Mouse (Mus musculus) MEL (cell line): ENCODE measurements around the gene Arhgap21. TPM values are rescaled to one million over a fixed set of nuclear protein-coding genes. Genes with fewer than 3 reads are reported as not detected.

Experiments used
- DNase-seq: peaks from one replicate; pipeline ENCODE4 v3.0.0; 2011; ENCODE audit warnings: low read depth, low spot score
- H3K27ac ChIP-seq: 2 replicates; pipeline ENCODE4 v1.5.1; 2012; ENCODE audit warnings: low read depth, mild to moderate bottlenecking, control low read depth, low read length, moderate library complexity; ENCODE audit not compliant: control insufficient read depth
- H3K27me3 ChIP-seq, 2 experiments: fragments of 150-350 bp in 1 of 2; sonication (generic) in 1 of 2; 2 replicates each; pipeline ENCODE4 v1.6.1; 2012; ENCODE audit warnings: low read length in 2 of 2, mild to moderate bottlenecking in 2 of 2, improper control_type of control experiment in 1 of 2, moderate library complexity in 1 of 2; ENCODE audit not compliant: insufficient read depth in 2 of 2, control insufficient read depth in 1 of 2
- H3K36me3 ChIP-seq, 2 experiments: 2 replicates each; pipeline ENCODE4 v1.6.1; 2012 to 2014; ENCODE audit warnings: low read length in 2 of 2, improper control_type of control experiment in 1 of 2, inconsistent platforms in 1 of 2, mild to moderate bottlenecking in 1 of 2; ENCODE audit not compliant: insufficient read depth in 2 of 2, control insufficient read depth in 1 of 2
- H3K4me1 ChIP-seq, 2 experiments: fragments of 150-350 bp in 1 of 2; sonication (generic) in 1 of 2; 2 replicates each; pipeline ENCODE4 v1.6.1; 2012; ENCODE audit warnings: low read length in 2 of 2, improper control_type of control experiment in 1 of 2, mild to moderate bottlenecking in 1 of 2; ENCODE audit not compliant: insufficient read depth in 2 of 2, control insufficient read depth in 1 of 2
- H3K4me3 ChIP-seq, 2 experiments: fragments of 150-350 bp in 1 of 2; sonication (generic) in 1 of 2; 2 replicates each; pipeline ENCODE4 v1.5.1; 2012; ENCODE audit warnings: low read depth in 2 of 2, low read length in 2 of 2, mild to moderate bottlenecking in 2 of 2, moderate library complexity in 2 of 2, control low read depth in 1 of 2, improper control_type of control experiment in 1 of 2; ENCODE audit not compliant: control insufficient read depth in 1 of 2, insufficient read depth in 1 of 2
- H3K79me2 ChIP-seq: 2 replicates; pipeline ENCODE4 v1.6.1; 2012; ENCODE audit warnings: mild to moderate bottlenecking, low read length, moderate library complexity; ENCODE audit not compliant: control insufficient read depth, poor library complexity, insufficient read depth
- H3K9ac ChIP-seq: 2 replicates; pipeline ENCODE4 v1.6.1; 2012; ENCODE audit warnings: low read depth, mild to moderate bottlenecking, control low read depth, low read length, moderate library complexity; ENCODE audit not compliant: control insufficient read depth, poor library complexity, severe bottlenecking
- H3K9me3 ChIP-seq: fragments of 150-350 bp; sonication (generic); replicated peaks from 2 replicates; pipeline ENCODE4 v1.6.1; 2012; ENCODE audit warnings: mild to moderate bottlenecking, low read length, improper control_type of control experiment, moderate library complexity; ENCODE audit not compliant: insufficient read depth
- BHLHE40 ChIP-seq: IDR thresholded peaks from 2 replicates; pipeline ENCODE4 v1.6.1; 2012; ENCODE audit warnings: low read depth, mild to moderate bottlenecking, inconsistent platforms, low read length, improper control_type of control experiment, borderline replicate concordance
- CHD1 ChIP-seq: IDR thresholded peaks from 2 replicates; pipeline ENCODE4 v1.6.1; 2012; ENCODE audit warnings: low read depth, mild to moderate bottlenecking, inconsistent platforms, low read length, improper control_type of control experiment
- CHD2 ChIP-seq: IDR thresholded peaks from 2 replicates; pipeline ENCODE4 v1.6.1; 2011; ENCODE audit warnings: low read length, improper control_type of control experiment
- ELF1 ChIP-seq: IDR thresholded peaks from 2 replicates; pipeline ENCODE4 v1.6.1; 2014; ENCODE audit warnings: low read depth, mild to moderate bottlenecking, inconsistent platforms, low read length, improper control_type of control experiment, moderate library complexity
- ETS1 ChIP-seq: IDR thresholded peaks from 2 replicates; pipeline ENCODE4 v1.6.1; 2012; ENCODE audit warnings: low read depth, mild to moderate bottlenecking, inconsistent platforms, low read length, improper control_type of control experiment, moderate library complexity
- GABPA ChIP-seq: IDR thresholded peaks from 2 replicates; pipeline ENCODE4 v1.6.1; 2012; ENCODE audit warnings: low read depth, mild to moderate bottlenecking, inconsistent platforms, low read length, improper control_type of control experiment, moderate library complexity
- GATA1 ChIP-seq: IDR thresholded peaks from 2 replicates; pipeline ENCODE4 v1.6.1; 2011; ENCODE audit warnings: low read depth, low read length, improper control_type of control experiment
- HCFC1 ChIP-seq: IDR thresholded peaks from 2 replicates; pipeline ENCODE4 v1.6.1; 2012; ENCODE audit warnings: low read depth, mild to moderate bottlenecking, inconsistent platforms, low read length, improper control_type of control experiment, moderate library complexity
- JUND ChIP-seq: IDR thresholded peaks from 2 replicates; pipeline ENCODE4 v1.6.1; 2011; ENCODE audit warnings: low read depth, mild to moderate bottlenecking, improper control_type of control experiment, low read length
- KAT2A ChIP-seq: conservative IDR thresholded peaks from 2 replicates; pipeline ENCODE4 v1.6.1; 2012; ENCODE audit warnings: low read depth, low read length, improper control_type of control experiment, inconsistent platforms
- MAX ChIP-seq: IDR thresholded peaks from 2 replicates; pipeline ENCODE4 v1.6.1; 2011; ENCODE audit warnings: low read length, improper control_type of control experiment
- MAZ ChIP-seq: IDR thresholded peaks from 2 replicates; pipeline ENCODE4 v1.6.1; 2012; ENCODE audit warnings: low read depth, mild to moderate bottlenecking, inconsistent platforms, low read length, improper control_type of control experiment
- MYB ChIP-seq: IDR thresholded peaks from 2 replicates; pipeline ENCODE4 v1.6.1; 2011; ENCODE audit warnings: mild to moderate bottlenecking, low read depth, low read length, improper control_type of control experiment
- MYC ChIP-seq: IDR thresholded peaks from 2 replicates; pipeline ENCODE4 v1.6.1; 2011; ENCODE audit warnings: low read depth, mild to moderate bottlenecking, low read length, improper control_type of control experiment, moderate library complexity
- POLR2A ChIP-seq, 2 experiments: IDR thresholded peaks; 2 replicates each; pipeline ENCODE4 v1.6.1; 2011 to 2012; ENCODE audit warnings: low read length in 2 of 2, mild to moderate bottlenecking in 2 of 2, control low read depth in 1 of 2, improper control_type of control experiment in 1 of 2, low read depth in 1 of 2, moderate library complexity in 1 of 2; ENCODE audit not compliant: control insufficient read depth in 1 of 2, insufficient read depth in 1 of 2, poor library complexity in 1 of 2
- POLR2AphosphoS2 ChIP-seq: IDR thresholded peaks from 2 replicates; pipeline ENCODE4 v1.6.1; 2011; ENCODE audit warnings: low read length, improper control_type of control experiment
- POLR2AphosphoS5 ChIP-seq: IDR thresholded peaks from 2 replicates; pipeline ENCODE4 v1.6.1; 2012; ENCODE audit warnings: low read depth, borderline replicate concordance, mild to moderate bottlenecking, inconsistent platforms, low read length, moderate library complexity, mixed read lengths
- RCOR1 ChIP-seq: IDR thresholded peaks from 2 replicates; pipeline ENCODE4 v1.6.1; 2012; ENCODE audit warnings: low read depth, mild to moderate bottlenecking, inconsistent platforms, low read length, improper control_type of control experiment
- SIN3A ChIP-seq: IDR thresholded peaks from 2 replicates; pipeline ENCODE4 v1.6.1; 2012; ENCODE audit warnings: low read length, improper control_type of control experiment, inconsistent platforms
- SMC3 ChIP-seq: IDR thresholded peaks from 2 replicates; pipeline ENCODE4 v1.6.1; 2011; ENCODE audit warnings: low read depth, low read length, improper control_type of control experiment
- TBP ChIP-seq: IDR thresholded peaks from 2 replicates; pipeline ENCODE4 v1.8.0; 2011; ENCODE audit warnings: low read depth, low read length, improper control_type of control experiment
- TCF12 ChIP-seq: IDR thresholded peaks from 2 replicates; pipeline ENCODE4 v1.6.1; 2014; ENCODE audit warnings: low read depth, mild to moderate bottlenecking, inconsistent platforms, low read length, improper control_type of control experiment, moderate library complexity
- UBTF ChIP-seq: IDR thresholded peaks from 2 replicates; pipeline ENCODE4 v1.6.1; 2012; ENCODE audit warnings: low read depth, mild to moderate bottlenecking, inconsistent platforms, low read length, improper control_type of control experiment, moderate library complexity, borderline replicate concordance; ENCODE audit not compliant: insufficient read depth
- USF2 ChIP-seq, 2 experiments: IDR thresholded peaks; 2 replicates each; pipeline ENCODE4 v1.6.1; 2011 to 2012; ENCODE audit warnings: improper control_type of control experiment in 2 of 2, low read length in 2 of 2, borderline replicate concordance in 1 of 2, inconsistent platforms in 1 of 2, low read depth in 1 of 2, mild to moderate bottlenecking in 1 of 2; ENCODE audit not compliant: insufficient read depth in 1 of 2
- ZC3H11A ChIP-seq: IDR thresholded peaks from 2 replicates; pipeline ENCODE4 v1.6.1; 2012; ENCODE audit warnings: low read depth, mild to moderate bottlenecking, inconsistent platforms, low read length, improper control_type of control experiment
- ZNF384 ChIP-seq: IDR thresholded peaks from 2 replicates; pipeline ENCODE4 v1.6.1; 2012; ENCODE audit warnings: low read depth, mild to moderate bottlenecking, inconsistent platforms, low read length, improper control_type of control experiment
- polyA plus RNA-seq, 2 experiments: library from polyadenylated mRNA; stranded (reverse) in 1 of 2; unstranded in 1 of 2; fragments of >175 nt in 1 of 2; fragments of >200 nt in 1 of 2; gene quantifications; 2 replicates each; pipeline versions ENCODE4 v1.2.1 to v1.2.4; 2012; ENCODE audit warnings: low replicate concordance in 2 of 2, low read depth in 1 of 2; ENCODE audit not compliant: insufficient read length in 2 of 2, insufficient read depth in 1 of 2, missing spikeins in 1 of 2
- total RNA-seq: library from RNA; depleted of rRNA; stranded (reverse); fragments of 300-350 nt; gene quantifications from 2 replicates; pipeline ENCODE4 v1.2.3, GENCODE M21; 2012

The Arhgap21 gene
- total and polyA plus RNA-seq, 3 experiments: 12.4 to 104 (median 30.6) TPM

DNA sequence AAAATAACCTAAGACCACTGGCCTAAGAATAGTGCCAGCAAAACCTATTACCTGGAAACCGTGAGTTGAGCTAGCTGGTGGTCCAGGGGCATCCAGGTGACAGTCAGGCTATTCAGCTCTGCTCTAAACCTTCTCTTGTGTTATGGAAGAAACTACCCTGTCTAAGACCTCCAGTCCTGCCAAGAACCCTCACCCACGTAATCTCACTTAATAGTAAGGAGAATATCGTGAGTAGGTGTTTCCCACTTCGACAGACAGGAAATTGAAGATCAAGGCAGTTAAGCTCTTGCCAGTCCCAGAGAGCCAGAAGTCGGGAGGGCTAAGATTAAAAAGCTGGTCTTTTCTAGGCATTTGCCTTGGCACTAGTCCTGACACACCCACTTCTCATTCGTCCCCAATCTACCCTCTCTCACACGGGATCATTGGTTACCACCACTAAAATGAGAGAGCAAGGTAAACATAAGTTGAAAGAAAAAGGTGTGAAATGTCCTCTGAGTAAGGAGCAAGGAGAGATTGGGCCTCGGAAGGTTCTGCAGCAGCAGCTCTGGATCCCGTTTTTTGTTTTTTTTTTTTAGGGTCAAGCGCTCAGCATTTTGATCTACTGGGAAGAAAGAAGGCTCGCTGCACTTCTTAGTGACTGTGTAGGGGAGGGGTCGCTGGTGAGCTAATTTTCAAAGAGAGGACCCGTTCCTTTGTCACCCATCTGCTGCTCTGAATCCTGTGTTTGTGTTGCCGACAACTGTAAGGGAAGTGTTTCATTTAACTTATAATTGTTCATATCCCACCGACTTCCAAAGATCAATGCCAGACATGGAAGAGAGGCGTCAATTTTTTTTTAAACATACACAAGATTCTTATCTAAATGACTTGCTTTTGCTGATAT is 40.8 kb upstream of the Arhgap21 start:
- no peak overlapping the region for H3K27ac ChIP-seq
- H3K27me3 ChIP-seq: no peaks in the 10 kb centered on the region; a peak in 1 of 4 replicates
- no peak overlapping the region for H3K9ac ChIP-seq
- H3K4me1 ChIP-seq: no peaks in the 10 kb centered on the region
- no peaks in the 10 kb centered on the region for H3K36me3 ChIP-seq
- TF ChIP-seq ELF1 (no peak), SIN3A (no peak), POLR2AphosphoS5 (no peak), POLR2AphosphoS2 (no peak), UBTF (no peak), GATA1 (no peak), MAZ (no peak)
- DNase-seq: no peak
- no peak overlapping the region for H3K4me3 ChIP-seq
- no peaks in the 10 kb centered on the region for H3K9me3 ChIP-seq
- H3K79me2 ChIP-seq: no peaks in the 10 kb centered on the region

DNA sequence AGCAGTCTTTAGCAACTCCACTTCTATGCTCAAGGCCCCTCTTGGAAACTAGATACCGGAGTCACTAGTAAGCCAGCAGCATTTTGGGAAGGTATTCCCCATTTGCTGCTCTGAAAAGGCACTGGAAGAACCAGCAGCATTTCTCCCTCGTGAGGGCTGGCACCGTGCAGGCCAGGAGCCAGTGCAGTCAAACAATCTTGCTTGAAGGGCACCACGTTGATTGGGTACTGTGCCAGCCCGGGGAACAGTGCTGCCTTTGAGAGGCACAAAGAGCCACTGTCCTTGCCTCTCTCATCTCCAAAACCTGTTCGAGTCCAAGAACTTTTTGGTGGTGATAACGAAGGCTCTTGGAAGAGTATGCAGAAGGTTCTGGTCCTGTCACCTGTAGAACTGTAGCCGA is 33.9 kb upstream of the Arhgap21 start:
- DNase-seq: no peak
- Histone ChIP-seq H3K27me3 (no peaks in the 10 kb centered on the region; a peak in 1 of 4 replicates), H3K36me3 (no peaks in the 10 kb centered on the region), H3K9ac (no peak overlapping the region), H3K27ac (no peak overlapping the region), H3K4me1 (no peaks in the 10 kb centered on the region), H3K4me3 (no peak overlapping the region), H3K79me2 (no peaks in the 10 kb centered on the region), H3K9me3 (no peaks in the 10 kb centered on the region)
- TF ChIP-seq POLR2AphosphoS2 (no peak), ELF1 (no peak), CHD2 (no peak), CHD1 (no peak), RCOR1 (no peak), MAX (no peak), BHLHE40 (no peak), HCFC1 (no peak), TBP (no peak)

DNA sequence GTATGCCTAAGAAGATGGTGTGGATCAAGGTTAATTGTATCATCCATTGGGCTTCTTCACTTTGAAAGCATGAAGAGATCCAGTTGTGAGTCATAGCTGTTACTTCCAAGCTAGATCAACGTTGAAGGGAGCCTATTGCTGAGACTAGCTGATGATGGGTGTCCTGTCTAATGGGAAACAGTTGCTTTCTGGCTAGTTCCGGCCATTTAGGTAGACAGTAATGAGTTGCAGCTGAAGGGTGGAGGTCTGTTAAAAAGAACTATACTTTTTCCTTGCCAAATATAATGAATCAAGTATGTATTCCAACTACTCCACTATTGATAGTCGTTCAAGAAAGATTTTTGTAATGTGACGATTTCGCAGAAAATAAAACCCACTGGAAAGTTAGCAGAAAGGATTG is 32.5 kb upstream of the Arhgap21 start:
- Histone ChIP-seq H3K4me3 (no peak overlapping the region), H3K36me3 (no peaks in the 10 kb centered on the region), H3K9ac (no peak overlapping the region), H3K9me3 (no peaks in the 10 kb centered on the region), H3K27me3 (no peaks in the 10 kb centered on the region), H3K27ac (no peak overlapping the region), H3K79me2 (no peaks in the 10 kb centered on the region), H3K4me1 (no peaks in the 10 kb centered on the region)
- no peak for DNase-seq
- no peak for TF ChIP-seq MYC
- TF ChIP-seq TCF12: no peak
- no peak for TF ChIP-seq POLR2A (IDR thresholded peaks at IDR 0.05; ENCODE audit: control insufficient read depth in 1 of 2, insufficient read depth in 1 of 2, low read depth in 1 of 2, low read length in 2 of 2, poor library complexity in 1 of 2)
- no peak for TF ChIP-seq RCOR1
- no peak for TF ChIP-seq JUND
- TF ChIP-seq MAX: no peak
- no peak for TF ChIP-seq KAT2A
- TF ChIP-seq MYB: no peak
- TF ChIP-seq POLR2AphosphoS5: no peak
- no peak for TF ChIP-seq ETS1
- no peak for TF ChIP-seq GABPA
- TF ChIP-seq ZNF384: no peak
- TF ChIP-seq USF2 (IDR thresholded peaks at IDR 0.05; ENCODE audit: borderline replicate concordance in 1 of 2, insufficient read depth in 1 of 2, low read depth in 1 of 2, low read length in 2 of 2): no peak
- no peak for TF ChIP-seq SMC3
- no peak for TF ChIP-seq ZC3H11A
- TF ChIP-seq GATA1: no peak
- no peak for TF ChIP-seq CHD1
